Mouse (Mus musculus): ENCODE data around the gene Il17ra. TPM values are rescaled to one million over a fixed set of nuclear protein-coding genes. Genes with fewer than 3 reads are reported as not detected.

The Il17ra gene
- total and polyA plus RNA-seq, 2 experiments from 2014 or later: 2.3 to 4.9 TPM

DNA sequence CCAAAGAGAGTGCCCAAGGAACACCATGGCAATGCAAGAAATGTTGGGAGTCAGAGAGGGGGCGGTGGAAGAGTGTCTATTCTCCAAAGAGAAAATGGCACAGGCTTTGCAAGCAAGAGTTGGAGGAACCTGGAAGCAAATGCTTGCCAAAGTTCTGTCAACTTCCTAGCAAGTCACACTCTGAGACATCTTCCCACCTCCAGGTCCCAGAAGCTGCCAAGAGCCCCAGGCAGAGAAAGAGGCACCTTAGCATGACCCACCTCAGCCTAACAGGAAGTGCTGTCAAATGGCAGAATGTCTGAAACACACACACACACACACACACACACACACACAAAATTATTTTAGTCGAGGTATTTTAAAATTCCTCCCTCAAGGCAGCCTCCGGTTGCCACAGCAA, 41.0 kb downstream of the Il17ra start:
- DNase-seq (ENCODE audit: low spot score) (no peak), ATAC-seq (ENCODE audit: low FRiP score) (no peak)
- H3K4me3 ChIP-seq (ENCODE audit: low read depth, low read length): no peak overlapping the region
- H3K36me3 ChIP-seq (ENCODE audit: insufficient read depth, low read length): peaks cover 2% of the 10 kb centered on the region; the same call in 1 of the 2 replicates
- H3K27me3 ChIP-seq (ENCODE audit: insufficient read depth, low read length): no peaks in the 10 kb centered on the region
- no peaks in the 10 kb centered on the region for H3K4me1 ChIP-seq (ENCODE audit: insufficient read depth, low read length)
- WGBS: 62% methylated on average over 3 of the region's 3 CpGs
- H3K27ac ChIP-seq (ENCODE audit: low read depth, low read length): no peak overlapping the region
- no peak for TF ChIP-seq CTCF (IDR thresholded peaks at IDR 0.05)
- no peaks in the 10 kb centered on the region for H3K9me3 ChIP-seq (ENCODE audit: low read length)
- H3K9ac ChIP-seq (replicated peaks; ENCODE audit: low read length, poor library complexity, severe bottlenecking): no peak overlapping the region
- no peak overlapping the region for H3K4me2 ChIP-seq (ENCODE audit: low read depth, low read length, poor library complexity, severe bottlenecking)

DNA sequence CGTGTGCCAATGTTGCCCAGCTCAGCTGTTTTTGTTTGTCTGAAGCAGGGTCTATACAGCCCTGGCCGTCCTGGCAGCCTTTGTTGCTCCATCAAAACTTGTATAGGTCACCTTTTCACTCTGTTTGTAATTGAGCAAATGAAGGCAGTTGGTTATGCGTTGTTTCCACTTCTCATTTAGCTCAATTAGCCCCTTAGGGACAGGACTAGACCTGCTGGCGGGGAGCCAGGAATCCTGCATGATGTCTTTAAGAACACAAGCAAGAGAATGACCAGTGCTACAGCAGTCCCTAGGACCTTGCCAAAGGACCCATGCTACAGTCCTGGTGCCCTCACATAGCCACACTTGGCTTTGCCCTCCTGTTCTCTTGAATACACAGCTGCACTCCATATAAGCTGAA, 42.5 kb downstream of the Il17ra start:
- no peak for TF ChIP-seq CTCF (IDR thresholded peaks at IDR 0.05)
- Histone ChIP-seq H3K27me3 (ENCODE audit: insufficient read depth, low read length) (no peaks in the 10 kb centered on the region), H3K4me3 (ENCODE audit: low read depth, low read length) (no peak overlapping the region), H3K36me3 (ENCODE audit: insufficient read depth, low read length) (peaks cover 12% of the 10 kb centered on the region), H3K4me1 (ENCODE audit: insufficient read depth, low read length) (no peaks in the 10 kb centered on the region), H3K9me3 (ENCODE audit: low read length) (no peaks in the 10 kb centered on the region), H3K4me2 (ENCODE audit: low read depth, low read length, poor library complexity, severe bottlenecking) (no peak overlapping the region), H3K27ac (ENCODE audit: low read depth, low read length) (no peak overlapping the region), H3K9ac (replicated peaks; ENCODE audit: low read length, poor library complexity, severe bottlenecking) (no peak overlapping the region)
- peak; percentile 70 for DNase-seq (ENCODE audit: low spot score)
- WGBS: 66% methylated on average over 4 of the region's 4 CpGs
- ATAC-seq (ENCODE audit: low FRiP score): no peak

DNA sequence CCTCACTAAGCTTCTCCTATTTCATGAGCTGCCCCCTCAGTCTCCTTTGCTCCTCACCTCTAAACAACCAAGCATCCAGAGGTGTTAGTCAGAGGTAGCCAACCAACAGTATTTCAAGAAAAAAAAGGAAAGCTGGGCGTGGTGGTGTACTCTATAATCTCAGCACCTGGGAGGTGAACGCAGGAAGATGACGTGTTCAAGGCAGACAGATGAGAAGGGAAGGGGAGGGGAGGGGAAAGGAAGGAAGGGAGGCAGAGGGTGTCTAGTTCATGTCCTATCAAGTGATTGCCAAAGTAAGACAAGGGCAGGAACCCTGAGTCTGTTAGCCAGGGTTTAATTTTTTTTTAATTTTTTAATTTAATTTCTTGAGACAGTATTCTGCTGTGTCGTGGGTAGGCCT, 45.6 kb downstream of the Il17ra start:
- H3K9ac ChIP-seq (replicated peaks; ENCODE audit: low read length, poor library complexity, severe bottlenecking): no peak overlapping the region
- no peak overlapping the region for H3K27ac ChIP-seq (ENCODE audit: low read depth, low read length)
- WGBS: 88% methylated on average over 4 of the region's 4 CpGs
- DNase-seq (ENCODE audit: low spot score) (no peak), ATAC-seq (ENCODE audit: low FRiP score) (no peak)
- no peak for TF ChIP-seq CTCF (IDR thresholded peaks at IDR 0.05)
- H3K9me3 ChIP-seq (ENCODE audit: low read length): no peaks in the 10 kb centered on the region
- no peak overlapping the region for H3K4me3 ChIP-seq (ENCODE audit: low read depth, low read length)
- H3K4me1 ChIP-seq (ENCODE audit: insufficient read depth, low read length): no peaks in the 10 kb centered on the region
- H3K36me3 ChIP-seq (ENCODE audit: insufficient read depth, low read length): peaks cover 22% of the 10 kb centered on the region
- no peak overlapping the region for H3K4me2 ChIP-seq (ENCODE audit: low read depth, low read length, poor library complexity, severe bottlenecking)
- no peaks in the 10 kb centered on the region for H3K27me3 ChIP-seq (ENCODE audit: insufficient read depth, low read length)

DNA sequence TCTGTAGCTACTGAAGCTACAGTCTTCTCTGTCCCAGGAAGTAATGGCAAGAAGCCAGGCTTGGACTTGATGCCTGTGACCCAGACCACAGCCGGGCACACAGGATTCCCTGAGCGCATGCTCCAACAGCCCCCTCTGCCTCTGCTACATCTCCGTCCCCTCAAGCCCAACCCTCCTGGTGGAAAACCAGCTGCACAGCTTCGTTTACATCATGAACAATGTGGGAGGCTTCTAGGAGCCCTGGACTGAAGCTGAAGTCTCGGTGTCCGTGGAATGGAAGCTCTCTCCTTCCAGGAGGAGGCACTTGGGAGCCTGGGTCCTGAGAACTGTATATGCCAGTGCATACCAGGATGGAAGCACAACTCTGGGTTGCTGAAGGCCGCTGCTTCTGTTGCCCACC, 46.9 kb downstream of the Il17ra start:
- Histone ChIP-seq H3K36me3 (ENCODE audit: insufficient read depth, low read length) (peaks cover 22% of the 10 kb centered on the region), H3K4me2 (ENCODE audit: low read depth, low read length, poor library complexity, severe bottlenecking) (no peak overlapping the region), H3K9ac (replicated peaks; ENCODE audit: low read length, poor library complexity, severe bottlenecking) (no peak overlapping the region), H3K4me3 (ENCODE audit: low read depth, low read length) (no peak overlapping the region), H3K9me3 (ENCODE audit: low read length) (no peaks in the 10 kb centered on the region), H3K27ac (ENCODE audit: low read depth, low read length) (no peak overlapping the region), H3K4me1 (ENCODE audit: insufficient read depth, low read length) (no peaks in the 10 kb centered on the region), H3K27me3 (ENCODE audit: insufficient read depth, low read length) (no peaks in the 10 kb centered on the region)
- TF ChIP-seq CTCF (IDR thresholded peaks at IDR 0.05): no peak
- 90% methylated on average over 7 of the region's 7 CpGs for WGBS
- ATAC-seq (ENCODE audit: low FRiP score) (no peak), DNase-seq (ENCODE audit: low spot score) (no peak)

DNA sequence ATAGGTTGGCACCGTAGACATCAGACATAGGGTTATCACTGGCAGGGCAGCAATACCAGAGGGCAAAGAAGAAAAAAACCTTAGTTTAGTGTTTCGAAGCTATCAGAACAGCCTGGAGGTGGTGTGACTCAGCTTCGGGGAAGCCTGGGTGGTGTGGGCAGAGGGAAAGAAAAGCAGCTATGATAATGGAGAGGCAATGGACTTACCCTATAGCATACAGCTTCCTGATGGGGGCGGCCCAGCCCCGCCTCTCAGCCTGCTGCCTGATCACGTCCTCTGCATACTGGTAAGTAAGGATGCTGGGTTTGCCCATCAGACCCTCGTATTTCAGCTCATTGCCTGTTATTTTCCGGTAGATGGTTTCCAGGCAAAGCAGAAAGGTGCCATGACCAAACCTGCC, 47.4 kb downstream of the Il17ra start:
- no peak for TF ChIP-seq CTCF (IDR thresholded peaks at IDR 0.05)
- Histone ChIP-seq H3K27ac (ENCODE audit: low read depth, low read length) (no peak overlapping the region), H3K36me3 (ENCODE audit: insufficient read depth, low read length) (peaks cover 22% of the 10 kb centered on the region), H3K4me2 (ENCODE audit: low read depth, low read length, poor library complexity, severe bottlenecking) (no peak overlapping the region), H3K4me3 (ENCODE audit: low read depth, low read length) (no peak overlapping the region), H3K9me3 (ENCODE audit: low read length) (no peaks in the 10 kb centered on the region), H3K9ac (replicated peaks; ENCODE audit: low read length, poor library complexity, severe bottlenecking) (no peak overlapping the region), H3K27me3 (ENCODE audit: insufficient read depth, low read length) (no peaks in the 10 kb centered on the region), H3K4me1 (ENCODE audit: insufficient read depth, low read length) (no peaks in the 10 kb centered on the region)
- 95% methylated on average over 8 of the region's 8 CpGs for WGBS
- no peak for DNase-seq (ENCODE audit: low spot score)
- no peak for ATAC-seq (ENCODE audit: low FRiP score)

DNA sequence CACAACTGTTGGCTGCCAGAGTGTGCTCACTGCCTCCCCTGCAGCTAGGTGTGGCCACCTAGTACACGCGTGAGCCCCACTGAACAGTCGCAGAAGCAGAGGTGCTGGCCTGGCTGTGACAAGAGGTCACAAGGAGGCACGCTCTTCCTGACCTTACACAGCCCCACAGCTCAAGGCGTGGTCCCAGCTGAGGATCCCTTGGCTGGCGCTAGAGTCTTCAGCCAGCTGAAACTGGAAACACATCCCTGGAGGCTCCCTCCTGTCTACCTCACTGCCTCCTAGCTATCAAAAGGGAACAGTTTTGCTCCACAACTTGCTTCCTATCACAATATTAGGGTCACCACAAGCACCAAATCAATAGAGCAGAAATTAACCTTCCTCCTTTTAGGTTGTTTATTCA, 48.2 kb downstream of the Il17ra start:
- 95% methylated on average over 6 of the region's 6 CpGs for WGBS
- Histone ChIP-seq H3K27me3 (ENCODE audit: insufficient read depth, low read length) (no peaks in the 10 kb centered on the region), H3K36me3 (ENCODE audit: insufficient read depth, low read length) (peaks cover 22% of the 10 kb centered on the region), H3K4me2 (ENCODE audit: low read depth, low read length, poor library complexity, severe bottlenecking) (no peak overlapping the region), H3K27ac (ENCODE audit: low read depth, low read length) (no peak overlapping the region), H3K9me3 (ENCODE audit: low read length) (no peaks in the 10 kb centered on the region), H3K4me1 (ENCODE audit: insufficient read depth, low read length) (no peaks in the 10 kb centered on the region), H3K9ac (replicated peaks; ENCODE audit: low read length, poor library complexity, severe bottlenecking) (no peak overlapping the region), H3K4me3 (ENCODE audit: low read depth, low read length) (no peak overlapping the region)
- no peak for TF ChIP-seq CTCF (IDR thresholded peaks at IDR 0.05)
- DNase-seq (ENCODE audit: low spot score) (no peak), ATAC-seq (ENCODE audit: low FRiP score) (no peak)
